Mouse (Mus musculus) 416B (cell line): ENCODE data around the gene Nrgn.

Experiments used
- DNase-seq: peaks from one replicate; pipeline ENCODE4 v3.0.0; 2011; ENCODE audit warnings: low read depth

Gene Nrgn

GRCm38 (mm10) chr9:37554838-37555748 lies 2.4 kb upstream of the Nrgn start, which contains the start of gene Siae:
Siae (plus strand) TSS chr9:37555698.
- no peak for DNase-seq

- peak; percentile 98 for DNase-seq
Observed at GRCm38 (mm10) chr9:37554279-37554678, 1.6 kb upstream of the Nrgn start.

GRCm38 (mm10) chr9:37551751-37552531 lies 763 bp downstream of the Nrgn start:
- peak; percentile 73 for DNase-seq

GRCm38 (mm10) chr9:37550435-37550834 lies 2.3 kb downstream of the Nrgn start:
- no peak for DNase-seq

GRCm38 (mm10) chr9:37546889-37547288 lies 5.8 kb downstream of the Nrgn start:
- peak; percentile 44 for DNase-seq

GRCm38 (mm10) chr9:37545847-37546452 lies 6.8 kb downstream of the Nrgn start:
- DNase-seq, result no peak

- DNase-seq, result no peak
Observed at GRCm38 (mm10) chr9:37545166-37545610, 7.5 kb downstream of the Nrgn start.

- DNase-seq, result no peak
Observed at GRCm38 (mm10) chr9:37544447-37545165, 8.1 kb downstream of the Nrgn start.

GRCm38 (mm10) chr9:37543869-37544440 lies 8.7 kb downstream of the Nrgn start:
- DNase-seq, result no peak

GRCm38 (mm10) chr9:37541851-37542642 lies 10.7 kb downstream of the Nrgn start:
- DNase-seq, result peak; percentile 33

- DNase-seq, result no peak
Observed at GRCm38 (mm10) chr9:37540701-37541575, 11.8 kb downstream of the Nrgn start.

GRCm38 (mm10) chr9:37540226-37540625 lies 12.5 kb downstream of the Nrgn start:
- no peak for DNase-seq

GRCm38 (mm10) chr9:37539170-37540025 lies 13.3 kb downstream of the Nrgn start, which contains the start of gene Vsig2:
Vsig2 (plus strand) TSS chr9:37539255.
- no peak for DNase-seq

- no peak for DNase-seq
Observed at GRCm38 (mm10) chr9:37537658-37538250, 14.9 kb downstream of the Nrgn start.

GRCm38 (mm10) chr9:37536851-37537250 lies 15.9 kb downstream of the Nrgn start:
- DNase-seq, result no peak

- peak; percentile 67 for DNase-seq
Observed at GRCm38 (mm10) chr9:37530888-37531705, 21.6 kb downstream of the Nrgn start.
